Mouse (Mus musculus) T-helper 2 cell (primary cell): ENCODE measurements around the gene Gm32802.
"Not testable (repeated sequence)": the region's sequence is repeated elsewhere in the genome, so short reads cannot be mapped to it uniquely, and the experiment has no call there.

ENCODE experiments used
- in situ Hi-C: fragments of 300-600 bp; cut with MboI, MseI; formaldehyde crosslinking; loops from one replicate; pipeline ENCODE4 v1.15.1; 2025; ENCODE audit warnings: high pct_unique_total_duplicates

The Gm32802 gene

DNA sequence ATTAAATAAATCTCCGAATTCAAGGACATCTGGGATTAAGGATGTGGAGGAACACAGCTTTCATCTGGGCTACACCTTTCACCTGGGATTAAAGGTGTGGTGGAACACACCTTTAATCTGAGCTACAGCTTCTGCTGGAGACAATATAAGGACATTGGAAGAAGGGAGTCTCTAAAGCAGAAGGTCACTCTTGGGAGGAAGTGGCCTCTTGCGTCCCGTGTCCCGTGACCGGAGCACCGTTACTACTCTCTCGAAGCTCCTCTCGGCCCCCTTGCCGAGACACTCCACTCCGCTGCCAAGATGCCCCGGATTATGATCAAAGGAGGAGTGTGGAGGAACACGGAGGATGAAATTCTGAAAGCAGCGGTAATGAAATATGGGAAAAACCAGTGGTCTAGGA, at the start of gene Gm32802:
TSS of gene Gm32802 (plus strand) at position 301 of the 400 bp plus-strand sequence.
- in situ Hi-C loops = not testable (repeated sequence)

DNA sequence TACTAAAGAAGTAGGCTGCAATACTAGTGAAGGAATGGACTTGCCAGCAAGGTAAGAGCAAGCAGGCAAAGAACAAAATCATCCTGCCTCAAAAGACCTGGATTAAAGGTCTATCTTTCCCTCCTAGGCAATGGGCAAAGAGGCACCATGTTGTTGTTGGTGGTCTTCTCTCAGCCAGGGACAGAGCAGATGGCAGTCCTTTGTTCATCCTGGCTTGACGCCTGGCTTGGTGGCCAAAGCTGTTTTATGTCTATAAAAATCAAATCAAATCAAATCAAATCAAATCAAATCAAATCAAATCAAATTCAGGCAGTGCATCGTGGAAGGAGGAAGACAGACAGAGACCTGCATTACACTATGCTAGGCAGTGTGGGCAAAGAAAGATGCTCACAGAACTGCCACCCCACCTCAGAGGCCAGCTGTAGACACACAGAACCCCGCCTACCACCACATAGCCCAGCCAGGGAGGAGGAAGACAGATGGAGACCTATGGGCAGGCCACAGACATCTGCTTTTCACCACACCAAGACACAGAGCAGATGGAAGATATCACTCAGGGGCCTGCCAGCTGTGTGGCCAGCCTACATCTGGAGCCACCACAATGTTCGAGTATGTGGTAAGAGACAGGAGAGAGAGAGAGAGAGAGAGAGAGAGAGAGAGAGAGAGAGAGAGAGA, 42.6 kb upstream of the Gm32802 start:
- in situ Hi-C loops = not testable (repeated sequence)

DNA sequence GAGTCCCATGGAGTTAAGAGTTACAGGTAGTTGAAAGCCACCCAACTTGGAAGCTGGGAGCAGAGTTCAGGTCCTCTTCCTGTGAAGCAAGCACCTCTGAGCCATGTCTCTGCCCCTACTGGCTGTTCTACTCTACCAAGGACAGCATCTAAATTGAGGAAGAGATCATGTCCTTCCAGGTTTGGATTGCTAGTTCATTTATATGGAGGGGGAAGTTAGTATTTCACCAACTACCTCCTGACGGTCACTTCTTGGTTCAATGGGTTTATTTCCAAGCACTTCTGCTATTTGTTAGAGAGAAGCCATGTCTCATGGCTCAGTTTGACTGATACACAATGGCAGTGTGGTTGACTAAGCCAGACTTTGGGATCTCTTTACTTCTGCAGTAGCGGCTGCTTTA, 30.9 kb upstream of the Gm32802 start:
- in situ Hi-C loops = not testable (repeated sequence)

DNA sequence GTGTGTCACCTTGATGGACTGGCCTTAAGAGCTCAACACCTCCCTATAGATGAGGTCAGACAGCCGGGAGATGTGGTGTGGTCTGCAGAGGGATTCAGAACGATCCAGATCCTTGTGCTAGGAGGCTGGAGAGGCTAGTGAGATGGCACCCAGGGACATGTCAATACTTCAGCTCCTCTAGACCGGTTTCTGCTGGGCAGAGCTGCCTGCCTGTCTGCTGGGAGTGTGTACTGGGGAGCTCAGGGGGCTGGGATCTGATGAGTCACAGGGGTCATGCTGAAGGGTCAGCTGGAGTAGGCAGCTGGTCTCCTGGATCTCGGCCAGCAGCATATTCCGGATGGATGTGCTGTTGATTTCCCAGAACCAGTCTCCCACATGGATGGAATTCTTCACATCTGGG, 25.9 kb upstream of the Gm32802 start:
- in situ Hi-C loops = not testable (repeated sequence)

DNA sequence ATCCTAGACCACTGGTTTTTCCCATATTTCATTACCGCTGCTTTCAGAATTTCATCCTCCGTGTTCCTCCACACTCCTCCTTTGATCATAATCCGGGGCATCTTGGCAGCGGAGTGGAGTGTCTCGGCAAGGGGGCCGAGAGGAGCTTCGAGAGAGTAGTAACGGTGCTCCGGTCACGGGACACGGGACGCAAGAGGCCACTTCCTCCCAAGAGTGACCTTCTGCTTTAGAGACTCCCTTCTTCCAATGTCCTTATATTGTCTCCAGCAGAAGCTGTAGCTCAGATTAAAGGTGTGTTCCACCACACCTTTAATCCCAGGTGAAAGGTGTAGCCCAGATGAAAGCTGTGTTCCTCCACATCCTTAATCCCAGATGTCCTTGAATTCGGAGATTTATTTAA, 17.8 kb upstream of the Gm32802 start, which contains the start of gene Gm32717:
TSS of gene Gm32717 (minus strand) at position 101 of the 400 bp plus-strand sequence.
- in situ Hi-C loops = not testable (repeated sequence)

DNA sequence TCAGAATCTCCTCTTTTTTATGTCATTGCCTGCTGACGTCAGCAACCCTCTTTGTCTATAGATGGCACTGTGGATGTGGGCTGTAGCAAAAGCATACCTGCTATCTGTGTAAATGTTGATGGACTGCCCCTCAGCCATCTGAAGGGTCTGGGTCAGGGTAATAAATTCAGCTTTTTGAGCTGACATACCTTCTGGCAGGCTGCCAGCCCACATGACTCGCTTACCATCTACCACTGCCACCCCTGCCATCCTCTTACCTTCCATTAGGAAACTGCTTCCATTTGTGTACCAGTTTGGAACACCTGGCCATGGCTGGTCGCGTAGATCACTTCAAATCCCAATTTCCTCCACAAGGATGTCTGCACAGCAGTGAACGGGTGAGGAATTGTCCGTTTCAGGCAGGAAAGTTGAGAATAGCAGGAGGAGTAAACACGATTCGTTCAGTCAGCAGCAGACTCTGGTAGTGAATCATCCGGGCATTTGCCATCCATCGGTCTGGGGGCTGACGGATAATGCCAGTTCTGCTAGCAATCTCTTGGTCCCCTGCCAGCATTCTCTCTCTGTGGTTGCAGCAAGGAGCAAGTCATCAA, 9.4 kb upstream of the Gm32802 start:
- in situ Hi-C loops = not testable (repeated sequence)

DNA sequence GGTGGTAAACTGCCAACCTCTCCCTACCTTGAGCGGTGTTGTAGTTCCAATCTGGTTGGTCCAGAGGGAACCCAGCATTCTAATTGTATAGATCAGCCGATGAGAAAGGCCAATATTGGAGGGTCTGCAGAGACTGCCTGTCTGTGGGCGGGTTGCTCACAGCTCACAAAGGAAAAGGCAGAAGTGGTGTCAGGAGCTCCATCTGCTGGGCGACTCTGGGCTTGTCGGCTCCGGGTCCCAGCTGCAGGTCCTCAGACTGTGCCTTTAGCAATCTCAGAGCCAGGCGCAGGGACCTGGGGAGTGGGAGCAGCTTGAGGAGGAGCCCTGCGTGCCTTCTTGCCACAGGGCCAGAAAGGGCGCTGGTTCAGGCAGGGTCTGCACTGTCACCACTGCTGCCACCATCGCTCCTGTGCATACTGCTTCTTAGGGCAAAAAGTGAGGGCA, 7.6 kb upstream of the Gm32802 start:
- in situ Hi-C loops = loop anchor here (5.0 kb wide), 1 partner anchor 121 kb away; no protein-coding TSS in a partner anchor

DNA sequence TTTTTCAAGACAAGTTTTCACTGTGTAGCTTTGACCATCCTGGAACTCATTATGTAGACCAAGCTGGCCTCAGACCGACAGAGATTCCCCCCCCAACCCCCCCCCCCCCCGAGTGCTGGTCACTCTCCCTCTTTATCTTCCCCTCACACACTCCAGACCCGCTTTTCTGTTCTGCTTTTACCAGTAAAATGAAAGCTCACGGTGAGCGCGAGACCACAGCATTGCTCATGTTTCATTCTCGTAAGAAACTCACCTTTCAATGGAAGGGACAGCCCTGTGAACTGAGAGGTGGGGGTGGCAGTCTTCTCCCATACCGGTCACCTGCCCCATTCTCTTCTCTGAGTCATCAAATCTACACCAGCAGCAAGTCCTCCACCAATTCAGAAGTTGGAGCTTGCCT, 10.3 kb downstream of the Gm32802 start:
- in situ Hi-C loops = not testable (repeated sequence)

DNA sequence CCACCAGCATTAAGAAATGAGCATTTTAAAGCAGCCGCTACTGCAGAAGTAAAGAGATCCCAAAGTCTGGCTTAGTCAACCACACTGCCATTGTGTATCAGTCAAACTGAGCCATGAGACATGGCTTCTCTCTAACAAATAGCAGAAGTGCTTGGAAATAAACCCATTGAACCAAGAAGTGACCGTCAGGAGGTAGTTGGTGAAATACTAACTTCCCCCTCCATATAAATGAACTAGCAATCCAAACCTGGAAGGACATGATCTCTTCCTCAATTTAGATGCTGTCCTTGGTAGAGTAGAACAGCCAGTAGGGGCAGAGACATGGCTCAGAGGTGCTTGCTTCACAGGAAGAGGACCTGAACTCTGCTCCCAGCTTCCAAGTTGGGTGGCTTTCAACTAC, 12.9 kb downstream of the Gm32802 start:
- in situ Hi-C loops = not testable (repeated sequence)

DNA sequence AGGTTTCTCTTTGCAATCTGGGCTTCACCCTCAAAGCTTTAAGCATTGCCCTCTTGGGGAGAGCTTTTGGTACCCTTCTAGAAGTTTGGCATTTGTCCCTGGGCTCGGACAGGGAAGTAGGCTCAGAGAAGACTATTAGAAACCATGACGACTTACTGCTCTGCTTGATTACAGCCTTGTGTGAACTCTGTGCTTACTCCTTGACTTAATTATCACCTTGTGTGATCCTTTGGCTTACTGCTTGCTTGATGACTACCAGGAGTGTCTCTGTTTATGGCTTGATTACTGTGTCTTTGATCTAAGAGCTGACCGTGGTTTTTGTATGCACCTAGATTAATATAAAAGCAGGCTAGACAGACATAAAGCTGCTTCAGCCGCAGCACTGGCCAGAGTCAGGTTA, 19.6 kb downstream of the Gm32802 start:
- in situ Hi-C loops = not testable (repeated sequence)

DNA sequence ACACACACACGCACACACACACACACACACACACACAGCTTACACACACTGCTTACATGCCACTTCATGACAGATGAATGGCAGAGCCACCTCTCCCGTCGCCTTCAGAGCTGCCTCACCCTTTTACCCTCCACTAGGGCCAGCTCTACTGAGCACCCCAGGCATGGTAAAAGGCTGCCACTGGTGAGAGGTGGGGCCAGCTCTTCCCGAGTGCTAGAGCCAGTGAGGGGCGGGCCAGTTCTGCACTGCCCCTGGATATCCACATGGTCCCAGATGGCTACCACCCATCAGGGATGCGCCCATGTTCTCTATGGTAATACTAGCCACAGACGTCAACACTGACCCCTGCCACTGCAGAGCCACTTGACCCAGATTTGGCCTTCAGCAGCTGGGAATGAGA, 24.1 kb downstream of the Gm32802 start:
- in situ Hi-C loops = not testable (repeated sequence)

DNA sequence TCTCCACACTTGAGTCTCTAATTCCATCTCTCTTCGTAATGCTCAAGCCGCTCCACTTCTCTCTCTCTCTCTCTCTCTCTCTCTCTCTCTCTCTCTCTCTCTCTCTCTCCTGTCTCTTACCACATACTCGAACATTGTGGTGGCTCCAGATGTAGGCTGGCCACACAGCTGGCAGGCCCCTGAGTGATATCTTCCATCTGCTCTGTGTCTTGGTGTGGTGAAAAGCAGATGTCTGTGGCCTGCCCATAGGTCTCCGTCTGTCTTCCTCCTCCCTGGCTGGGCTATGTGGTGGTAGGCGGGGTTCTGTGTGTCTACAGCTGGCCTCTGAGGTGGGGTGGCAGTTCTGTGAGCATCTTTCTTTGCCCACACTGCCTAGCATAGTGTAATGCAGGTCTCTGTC, 24.5 kb downstream of the Gm32802 start:
- in situ Hi-C loops = not testable (repeated sequence)

DNA sequence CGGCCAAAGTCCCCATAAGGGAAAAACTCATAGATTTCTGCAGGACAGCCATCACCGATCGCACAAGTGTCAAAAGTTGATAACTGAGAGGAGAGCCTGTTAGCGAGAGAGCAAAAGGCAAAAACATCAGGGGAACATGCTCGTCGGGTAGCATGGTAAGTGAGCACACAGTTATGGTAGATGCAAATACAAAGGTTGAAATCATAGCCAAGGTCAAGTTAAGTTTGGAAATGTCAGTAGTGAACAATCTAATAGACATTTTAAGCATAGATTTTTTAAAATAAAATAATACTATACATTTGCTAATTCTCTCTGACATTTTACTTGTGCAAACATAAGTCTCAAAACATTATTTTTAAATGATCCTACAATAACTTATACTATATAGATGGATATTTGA, 36.5 kb downstream of the Gm32802 start, which contains the start of gene Iltifb:
TSS of gene Iltifb (minus strand) at position 101 of the 400 bp plus-strand sequence.
- in situ Hi-C loops = loop anchor here (5.0 kb wide), 1 partner anchor 88 kb away; no protein-coding TSS in a partner anchor

DNA sequence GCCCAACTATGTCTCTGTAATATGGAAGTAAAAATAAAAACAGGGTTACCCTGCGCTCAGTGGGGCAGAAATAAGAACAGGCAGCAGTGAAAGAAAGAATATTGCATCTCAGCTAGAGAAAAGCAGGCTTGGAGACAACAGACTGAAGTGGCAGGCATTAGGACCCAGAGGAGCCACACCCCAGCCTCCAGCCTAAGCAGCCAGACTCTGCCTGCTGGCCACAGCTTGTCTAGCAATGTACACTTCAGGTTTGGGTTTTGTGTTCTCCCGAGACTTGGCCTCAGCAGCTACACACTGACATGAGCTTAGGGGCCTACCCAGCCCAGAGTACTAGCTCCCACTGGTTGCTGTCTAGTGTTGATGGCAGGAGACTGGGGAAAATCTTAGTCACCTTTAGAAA, 43.6 kb downstream of the Gm32802 start:
- in situ Hi-C loops = not testable (repeated sequence)
